Mouse (Mus musculus) brain, embryonic 18.5 days (tissue): ENCODE data around the gene Psme3.
"Not testable (repeated sequence)": the region's sequence is repeated elsewhere in the genome, so short reads cannot be mapped to it uniquely, and the experiment has no call there.

Source experiments
- DNase-seq: peaks from one replicate; pipeline ENCODE4 v3.0.0-alpha.2; 2012; ENCODE audit warnings: low read depth, low spot score

Gene Psme3

GRCm38 (mm10) chr11:101312150-101312549, 3.9 kb upstream of the Psme3 start:
- DNase-seq = no peak

GRCm38 (mm10) chr11:101314567-101314966, 1.4 kb upstream of the Psme3 start:
- no peak for DNase-seq

GRCm38 (mm10) chr11:101315082-101315650, 847 bp upstream of the Psme3 start:
- no peak for DNase-seq

GRCm38 (mm10) chr11:101316501-101316917, 496 bp downstream of the Psme3 start:
- no peak for DNase-seq

GRCm38 (mm10) chr11:101323609-101324008, 7.6 kb downstream of the Psme3 start:
- DNase-seq = no peak

GRCm38 (mm10) chr11:101324763-101325162, 8.8 kb downstream of the Psme3 start, which contains the start of gene Aoc2:
Gene Aoc2 (plus strand): TSS chr11:101325063.
- DNase-seq = no peak

- not testable (repeated sequence) for DNase-seq
Measured at GRCm38 (mm10) chr11:101325201-101325600, 9.2 kb downstream of the Psme3 start.

GRCm38 (mm10) chr11:101326147-101326546, 10.1 kb downstream of the Psme3 start:
- DNase-seq = no peak

GRCm38 (mm10) chr11:101327311-101327710, 11.3 kb downstream of the Psme3 start:
- DNase-seq = no peak

- DNase-seq = no peak
Measured at GRCm38 (mm10) chr11:101328941-101329635, 13.1 kb downstream of the Psme3 start.

GRCm38 (mm10) chr11:101330371-101330924, 14.4 kb downstream of the Psme3 start, which contains the start of gene Aoc3:
Gene Aoc3 (plus strand): TSS chr11:101330605.
- no peak for DNase-seq

GRCm38 (mm10) chr11:101330961-101331360, 14.9 kb downstream of the Psme3 start:
- not testable (repeated sequence) for DNase-seq

GRCm38 (mm10) chr11:101332537-101332936, 16.5 kb downstream of the Psme3 start:
- DNase-seq = no peak

GRCm38 (mm10) chr11:101334023-101334422, 18.0 kb downstream of the Psme3 start:
- no peak for DNase-seq

- no peak for DNase-seq
Measured at GRCm38 (mm10) chr11:101334516-101334915, 18.5 kb downstream of the Psme3 start.

- no peak for DNase-seq
Measured at GRCm38 (mm10) chr11:101335685-101336084, 19.7 kb downstream of the Psme3 start.

GRCm38 (mm10) chr11:101338123-101338760, 22.2 kb downstream of the Psme3 start:
- no peak for DNase-seq

GRCm38 (mm10) chr11:101347083-101347775, 31.2 kb downstream of the Psme3 start:
- DNase-seq = no peak

- no peak for DNase-seq
Measured at GRCm38 (mm10) chr11:101348774-101349173, 32.8 kb downstream of the Psme3 start.

- no peak for DNase-seq
Measured at GRCm38 (mm10) chr11:101349216-101349615, 33.2 kb downstream of the Psme3 start.

GRCm38 (mm10) chr11:101351100-101351720, 35.2 kb downstream of the Psme3 start:
- DNase-seq = no peak
